Mouse (Mus musculus): Measurements from ENCODE around the gene Ccdc61. TPM values are rescaled to one million over a fixed set of nuclear protein-coding genes. Genes with fewer than 3 reads are reported as not detected.

Ccdc61 gene
- polyA plus RNA-seq, 1 experiment from 2014 or later, result 8.4 TPM

- no peak overlapping the region for H3K27ac ChIP-seq (replicated peaks)
- H3K9ac ChIP-seq, result no peak overlapping the region
- H3K36me3 ChIP-seq (replicated peaks), result no peaks in the 10 kb centered on the region
- ATAC-seq (ENCODE audit: insufficient read depth), result no peak
- no peak overlapping the region for H3K4me2 ChIP-seq
- H3K4me1 ChIP-seq (replicated peaks), result no peaks in the 10 kb centered on the region
- no peaks in the 10 kb centered on the region for H3K27me3 ChIP-seq
- no peaks in the 10 kb centered on the region for H3K9me3 ChIP-seq (replicated peaks)
- 50% methylated on average over 5 of the region's 5 CpGs for WGBS (ENCODE audit: insufficient replicate concordance)
- no peak overlapping the region for H3K4me3 ChIP-seq (replicated peaks)
Measured at GRCm38 (mm10) chr7:18858310-18858916, 51.8 kb downstream of the Ccdc61 start.

DNA sequence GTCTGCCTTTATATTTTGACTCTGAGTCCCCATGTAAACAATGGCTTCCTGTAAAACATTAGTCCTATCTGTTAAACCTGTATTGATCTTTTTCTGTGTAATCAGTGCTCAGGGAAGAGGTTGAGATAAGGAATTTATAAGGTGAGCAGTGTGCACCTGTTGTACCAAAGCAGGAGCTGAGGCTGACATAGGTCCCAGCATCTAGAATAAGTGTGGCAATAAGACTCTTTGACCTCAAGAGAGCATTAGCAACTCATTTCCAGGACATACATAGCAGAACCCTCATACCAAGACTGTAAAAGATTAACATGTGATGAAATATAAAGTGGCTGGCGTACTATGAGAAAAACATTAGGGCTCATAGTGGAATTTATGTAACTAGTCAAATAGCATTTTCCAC, 61.8 kb downstream of the Ccdc61 start:
- Histone ChIP-seq H3K27ac (replicated peaks) (no peak overlapping the region), H3K36me3 (replicated peaks) (no peaks in the 10 kb centered on the region), H3K9me3 (replicated peaks) (no peaks in the 10 kb centered on the region), H3K4me2 (no peak overlapping the region), H3K9ac (no peak overlapping the region), H3K27me3 (no peaks in the 10 kb centered on the region), H3K4me3 (replicated peaks) (no peak overlapping the region), H3K4me1 (replicated peaks) (no peaks in the 10 kb centered on the region)
- ATAC-seq (ENCODE audit: insufficient read depth), result no peak
- 60% methylated on average over 1 of the region's 1 CpGs for WGBS (ENCODE audit: insufficient replicate concordance)

DNA sequence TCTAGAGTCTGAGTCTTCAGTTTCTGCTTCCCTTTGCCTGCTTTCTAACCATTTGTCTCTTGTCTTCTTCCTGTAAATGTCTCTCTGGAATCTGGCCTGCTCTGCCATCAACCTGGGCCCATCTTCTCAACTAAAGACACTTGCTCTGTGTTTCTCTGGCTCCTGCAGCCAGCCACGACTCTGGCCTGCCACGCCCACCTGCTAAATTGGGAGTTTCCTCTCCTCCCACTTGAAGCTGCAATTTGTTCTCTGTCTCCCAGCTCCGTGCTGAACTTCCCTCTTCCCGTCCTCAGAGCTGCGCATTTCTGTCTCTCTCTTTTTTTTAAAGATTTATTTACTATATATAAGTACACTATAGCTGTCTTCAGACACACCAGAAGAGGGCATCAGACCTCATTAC, 65.4 kb downstream of the Ccdc61 start:
- H3K4me3 ChIP-seq (replicated peaks), result no peak overlapping the region
- H3K36me3 ChIP-seq (replicated peaks), result no peaks in the 10 kb centered on the region
- peaks cover 5% of the 10 kb centered on the region for H3K4me1 ChIP-seq (replicated peaks)
- no peaks in the 10 kb centered on the region for H3K9me3 ChIP-seq (replicated peaks)
- no peak for ATAC-seq (ENCODE audit: insufficient read depth)
- no peak overlapping the region for H3K9ac ChIP-seq
- no peak overlapping the region for H3K4me2 ChIP-seq
- H3K27ac ChIP-seq (replicated peaks), result no peak overlapping the region
- WGBS (ENCODE audit: insufficient replicate concordance), result 13% methylated on average over 5 of the region's 5 CpGs
- H3K27me3 ChIP-seq, result no peaks in the 10 kb centered on the region

DNA sequence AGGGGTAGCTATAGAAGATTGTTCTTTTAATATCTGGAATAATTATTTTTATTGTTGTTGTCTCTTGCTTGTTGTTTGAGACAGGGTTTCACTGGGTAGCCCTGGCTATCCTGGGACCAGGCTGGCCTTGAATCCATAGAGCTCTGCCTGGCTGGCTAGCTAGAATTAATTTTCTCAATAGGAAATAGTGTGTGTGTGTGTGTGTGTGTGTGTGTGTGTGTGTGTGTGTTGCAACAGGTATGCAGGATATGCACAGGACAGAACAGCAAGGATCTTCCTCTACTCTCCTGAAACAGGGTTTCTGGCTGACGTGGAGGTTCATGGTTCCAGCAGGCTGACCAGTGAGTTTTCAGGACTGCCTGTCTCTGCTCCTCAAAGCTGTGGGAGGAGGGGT, 69.0 kb downstream of the Ccdc61 start:
- no peak overlapping the region for H3K27ac ChIP-seq (replicated peaks)

More for the DNA sequence above, 69.0 kb downstream of the Ccdc61 start:
- Histone ChIP-seq H3K4me1 (replicated peaks) (peaks cover 5% of the 10 kb centered on the region), H3K9me3 (replicated peaks) (no peaks in the 10 kb centered on the region), H3K36me3 (replicated peaks) (no peaks in the 10 kb centered on the region), H3K4me2 (peak overlapping the region; percentile 30; the same call in 1 of the 2 replicates), H3K9ac (no peak overlapping the region), H3K4me3 (replicated peaks) (no peak overlapping the region), H3K27me3 (no peaks in the 10 kb centered on the region)
- 60% methylated on average over 1 of the region's 1 CpGs for WGBS (ENCODE audit: insufficient replicate concordance)
- ATAC-seq (ENCODE audit: insufficient read depth), result no peak

Other genes starting within 250 kb of the Ccdc61 start
- gene Psg20, start 224.2 kb downstream of the Ccdc61 start, polyA plus RNA-seq (2015; fragmentation: Nextera tagmentation; extraction: Ambion mirVana), result not detected in 2 replicates
- gene Psg22, start 192.3 kb downstream of the Ccdc61 start, polyA plus RNA-seq (2015; fragmentation: Nextera tagmentation; extraction: Ambion mirVana), result 0.07 and 0.16 TPM in 2 replicates
- gene Psg19, start 111.9 kb downstream of the Ccdc61 start, polyA plus RNA-seq (2015; fragmentation: Nextera tagmentation; extraction: Ambion mirVana), result not detected in 2 replicates
- not detected in 2 replicates for gene Psg17, start 88.8 kb downstream of the Ccdc61 start, polyA plus RNA-seq (2015; fragmentation: Nextera tagmentation; extraction: Ambion mirVana)
- 0.15 and 0.18 TPM in 2 replicates for gene Mill2, start 70.4 kb downstream of the Ccdc61 start, polyA plus RNA-seq (2015; fragmentation: Nextera tagmentation; extraction: Ambion mirVana)
- gene Pglyrp1, start 39.1 kb downstream of the Ccdc61 start, polyA plus RNA-seq (2015; fragmentation: Nextera tagmentation; extraction: Ambion mirVana), result 69.3 and 73.4 TPM in 2 replicates
- gene Nova2, start 15.5 kb upstream of the Ccdc61 start, polyA plus RNA-seq (2015; fragmentation: Nextera tagmentation; extraction: Ambion mirVana), result 0.06 TPM in 2 replicates
- gene Nanos2, start 77.0 kb upstream of the Ccdc61 start, polyA plus RNA-seq (2015; fragmentation: Nextera tagmentation; extraction: Ambion mirVana), result not detected in 2 replicates
- gene Mypop, start 80.8 kb upstream of the Ccdc61 start, polyA plus RNA-seq (2015; fragmentation: Nextera tagmentation; extraction: Ambion mirVana), result 0.15 and 0.55 TPM in 2 replicates
- gene Irf2bp1, start 93.6 kb upstream of the Ccdc61 start, polyA plus RNA-seq (2015; fragmentation: Nextera tagmentation; extraction: Ambion mirVana), result 8.2 and 9.9 TPM in 2 replicates
- 45.8 and 52.1 TPM in 2 replicates for gene Foxa3, start 113.1 kb upstream of the Ccdc61 start, polyA plus RNA-seq (2015; fragmentation: Nextera tagmentation; extraction: Ambion mirVana)
- gene Sympk, start 114.0 kb upstream of the Ccdc61 start, polyA plus RNA-seq (2015; fragmentation: Nextera tagmentation; extraction: Ambion mirVana), result 14.6 and 15.4 TPM in 2 replicates
- gene Rsph6a, start 144.3 kb upstream of the Ccdc61 start, polyA plus RNA-seq (2015; fragmentation: Nextera tagmentation; extraction: Ambion mirVana), result not detected in 2 replicates
- 3.6 and 5.4 TPM in 2 replicates for gene Dmwd, start 165.8 kb upstream of the Ccdc61 start, polyA plus RNA-seq (2015; fragmentation: Nextera tagmentation; extraction: Ambion mirVana)
- gene Dmpk, start 173.4 kb upstream of the Ccdc61 start, polyA plus RNA-seq (2015; fragmentation: Nextera tagmentation; extraction: Ambion mirVana), result 13.9 and 15.8 TPM in 2 replicates
- 0.90 and 1.2 TPM in 2 replicates for gene Six5, start 184.2 kb upstream of the Ccdc61 start, polyA plus RNA-seq (2015; fragmentation: Nextera tagmentation; extraction: Ambion mirVana)
- 0.14 and 0.17 TPM in 2 replicates for gene Gm4969, start 208.0 kb upstream of the Ccdc61 start, polyA plus RNA-seq (2015; fragmentation: Nextera tagmentation; extraction: Ambion mirVana)
- gene Fbxo46, start 209.4 kb upstream of the Ccdc61 start, polyA plus RNA-seq (2015; fragmentation: Nextera tagmentation; extraction: Ambion mirVana), result 5.1 TPM in 2 replicates
- 4.1 and 4.6 TPM in 2 replicates for gene Qpctl, start 238.9 kb upstream of the Ccdc61 start, polyA plus RNA-seq (2015; fragmentation: Nextera tagmentation; extraction: Ambion mirVana)
- 52.8 and 55.6 TPM in 2 replicates for gene Snrpd2, start 239.3 kb upstream of the Ccdc61 start, polyA plus RNA-seq (2015; fragmentation: Nextera tagmentation; extraction: Ambion mirVana)

All from liver, embryonic 15.5 days (tissue).